Mouse (Mus musculus): Measurements from ENCODE around the gene Amotl2.
A peak's percentile ranks its signal among the peaks of the same experiment; 100 is the strongest.
"Not testable (repeated sequence)": the region's sequence is repeated elsewhere in the genome, so short reads cannot be mapped to it uniquely, and the experiment has no call there.

Gene Amotl2

GRCm38 (mm10) chr9:102733999-102734738, 17.7 kb downstream of the Amotl2 start:
- DNase-seq (ENCODE audit: low spot score in 2 of 2) = no peak

- DNase-seq (ENCODE audit: low spot score in 2 of 2) = no peak
These were observed 18.2 kb downstream of the Amotl2 start for GRCm38 (mm10) chr9:102734739-102735075.

- DNase-seq (ENCODE audit: low spot score in 2 of 2) = no peak
These were observed 18.8 kb downstream of the Amotl2 start for GRCm38 (mm10) chr9:102735231-102735630.

- DNase-seq (ENCODE audit: low spot score in 2 of 2) = no peak
These were observed 19.5 kb downstream of the Amotl2 start for GRCm38 (mm10) chr9:102735996-102736395.

GRCm38 (mm10) chr9:102737405-102737804, 20.9 kb downstream of the Amotl2 start:
- DNase-seq (ENCODE audit: low spot score in 2 of 2) = no peak

GRCm38 (mm10) chr9:102746753-102747152, 30.3 kb downstream of the Amotl2 start:
- peak in 1 of 2 experiments; percentile 70 for DNase-seq (ENCODE audit: low spot score in 2 of 2)

- DNase-seq (ENCODE audit: low spot score in 2 of 2) = no peak
These were observed 31.4 kb downstream of the Amotl2 start for GRCm38 (mm10) chr9:102747902-102748301.

- DNase-seq (ENCODE audit: low spot score in 2 of 2) = no peak
These were observed 32.7 kb downstream of the Amotl2 start for GRCm38 (mm10) chr9:102749216-102749615.

GRCm38 (mm10) chr9:102751632-102752303, 35.3 kb downstream of the Amotl2 start:
- no peak for DNase-seq (ENCODE audit: low spot score in 2 of 2)

- no peak for DNase-seq (ENCODE audit: low spot score in 2 of 2)
These were observed 36.8 kb downstream of the Amotl2 start for GRCm38 (mm10) chr9:102753299-102753698.

- peak in 1 of 2 experiments; percentile 22 for DNase-seq (ENCODE audit: low spot score in 2 of 2)
These were observed 38.7 kb downstream of the Amotl2 start for GRCm38 (mm10) chr9:102755161-102755560.

GRCm38 (mm10) chr9:102755591-102756270, 39.3 kb downstream of the Amotl2 start:
- DNase-seq (ENCODE audit: low spot score in 2 of 2) = no peak

GRCm38 (mm10) chr9:102756352-102756751, 39.9 kb downstream of the Amotl2 start:
- DNase-seq (ENCODE audit: low spot score in 2 of 2) = peak in 1 of 2 experiments; percentile 21

- DNase-seq (ENCODE audit: low spot score in 2 of 2) = no peak
These were observed 42.4 kb downstream of the Amotl2 start for GRCm38 (mm10) chr9:102758851-102759250.

- peak in 1 of 2 experiments; percentile 27 for DNase-seq (ENCODE audit: low spot score in 2 of 2)
These were observed 43.1 kb downstream of the Amotl2 start for GRCm38 (mm10) chr9:102759581-102760001.

GRCm38 (mm10) chr9:102761599-102761998, 45.1 kb downstream of the Amotl2 start:
- DNase-seq (ENCODE audit: low spot score in 2 of 2) = no peak

- DNase-seq (ENCODE audit: low spot score in 2 of 2) = no peak
These were observed 46.4 kb downstream of the Amotl2 start for GRCm38 (mm10) chr9:102762836-102763235.

GRCm38 (mm10) chr9:102763520-102763919, 47.0 kb downstream of the Amotl2 start:
- DNase-seq (ENCODE audit: low spot score in 2 of 2) = peak; percentile 18 to 38

- not testable (repeated sequence) for DNase-seq (ENCODE audit: low spot score in 2 of 2)
These were observed 48.1 kb downstream of the Amotl2 start for GRCm38 (mm10) chr9:102764540-102764939.

- DNase-seq (ENCODE audit: low spot score in 2 of 2) = peak in 1 of 2 experiments; percentile 28
These were observed 50.3 kb downstream of the Amotl2 start for GRCm38 (mm10) chr9:102766741-102767140.

- no peak for DNase-seq (ENCODE audit: low spot score in 2 of 2)
These were observed 52.8 kb downstream of the Amotl2 start for GRCm38 (mm10) chr9:102769257-102769656.

- DNase-seq (ENCODE audit: low spot score in 2 of 2) = no peak
These were observed 53.7 kb downstream of the Amotl2 start for GRCm38 (mm10) chr9:102770190-102770589.
